Mouse (Mus musculus): ENCODE results near the gene Calml3. TPM values are rescaled to one million over a fixed set of nuclear protein-coding genes. Genes with fewer than 3 reads are reported as not detected.

Calml3 gene
- not detected in 2 replicates for polyA plus RNA-seq (2012; ENCODE audit: low replicate concordance)

DNA sequence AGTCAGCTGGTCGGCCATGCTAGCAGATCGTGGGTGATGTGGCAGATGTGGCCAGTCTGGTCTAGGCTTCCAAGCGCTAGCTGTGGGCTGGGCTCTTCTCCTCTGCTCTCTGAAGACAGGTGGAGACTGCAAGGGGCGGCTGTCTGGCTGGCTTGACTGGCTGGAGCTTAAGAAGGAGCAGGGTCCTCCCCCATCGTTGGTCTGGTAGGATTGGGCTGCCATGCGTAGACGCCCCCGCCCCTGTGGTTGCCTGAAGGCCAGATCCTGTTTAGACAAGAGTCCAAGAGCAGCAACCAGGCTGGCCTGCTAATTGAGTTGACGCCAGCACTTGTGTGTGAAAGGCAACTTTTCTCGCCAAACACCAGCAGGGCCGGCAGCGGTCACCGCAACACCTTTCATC is at the start of gene Calml3:
Calml3 (minus strand) TSS at position 131 of the 400 bp plus-strand sequence.

DNA sequence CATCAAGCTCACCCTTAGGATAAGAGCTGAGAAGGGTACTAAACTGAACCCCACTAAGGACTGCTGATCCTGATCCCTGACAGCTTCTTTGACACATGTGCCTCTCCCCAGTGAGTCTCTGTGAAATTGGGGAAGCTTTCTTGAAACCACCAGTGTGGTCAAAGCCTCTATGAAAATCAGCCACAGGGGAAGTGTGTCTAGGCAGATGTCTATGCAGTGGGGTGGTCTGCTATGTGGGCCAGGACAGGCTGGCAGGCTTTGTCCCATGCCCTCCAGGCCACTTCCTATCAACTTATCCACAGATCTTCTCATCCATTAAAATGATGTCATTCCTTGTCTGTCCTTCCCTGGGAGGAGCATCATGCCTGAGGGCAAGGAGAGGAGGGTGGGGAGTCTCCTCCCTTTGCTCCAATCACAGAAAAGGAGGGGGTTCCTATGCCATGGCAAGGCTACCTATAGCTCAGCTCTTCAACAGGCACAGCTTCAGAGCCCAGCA is 33.2 kb upstream of the Calml3 start, which contains the start of gene Calm4:
Calm4 (plus strand) TSS at position 446 of the 496 bp plus-strand sequence.

Other genes with a start within 250 kb of the Calml3 start
- 3.2 and 3.6 TPM in 2 replicates for gene Fam208b, start 193.2 kb downstream of the Calml3 start, polyA plus RNA-seq (2012; ENCODE audit: low replicate concordance)
- gene Asb13, start 170.3 kb downstream of the Calml3 start, polyA plus RNA-seq (2012; ENCODE audit: low replicate concordance), result 2.1 and 2.2 TPM in 2 replicates
- not detected in 2 replicates for gene Calm4, start 33.4 kb upstream of the Calml3 start, polyA plus RNA-seq (2012; ENCODE audit: low replicate concordance)
- not detected in 2 replicates for gene Calm5, start 49.9 kb upstream of the Calml3 start, polyA plus RNA-seq (2012; ENCODE audit: low replicate concordance)
- gene Net1, start 113.9 kb upstream of the Calml3 start, polyA plus RNA-seq (2012; ENCODE audit: low replicate concordance), result 74.6 and 97.3 TPM in 2 replicates
- not detected in 2 replicates for gene Tubal3, start 114.0 kb upstream of the Calml3 start, polyA plus RNA-seq (2012; ENCODE audit: low replicate concordance)
- not detected in 2 replicates for gene Ucn3, start 141.0 kb upstream of the Calml3 start, polyA plus RNA-seq (2012; ENCODE audit: low replicate concordance)
- not detected in 2 replicates for gene Akr1c14, start 244.7 kb upstream of the Calml3 start, polyA plus RNA-seq (2012; ENCODE audit: low replicate concordance)

Measured in leukemia stem cell, adult 10-12 weeks (primary cell).